Mouse (Mus musculus) hindbrain, embryonic 15.5 days (tissue): ENCODE measurements at regions not wholly inside any gene's neighbourhood (a gene's known extent, or its start where the extent isn't known, plus 50 kb on each side); places are given as distances from the start of the nearest gene placed in this dataset.
A peak's percentile ranks its signal among the peaks of the same experiment; 100 is the strongest.

Source experiments
- ATAC-seq: fragments of 200-750 bp; cut with Nextera tagmentation; 2 replicates; pipeline ENCODE4 v1.8.0; 2017; ENCODE audit warnings: low read depth, moderate number of reproducible peaks, moderate TSS enrichment; ENCODE audit not compliant: low FRiP score
- H3K27ac ChIP-seq: fragments of 300-500 bp; sonication (generic); replicated peaks from 2 replicates; pipeline ENCODE4 v1.5.1; 2015; ENCODE audit warnings: mild to moderate bottlenecking, inconsistent platforms
- H3K27me3 ChIP-seq: fragments of 300-500 bp; sonication (generic); 2 replicates; pipeline ENCODE4 v1.6.1; 2015; ENCODE audit warnings: control low read depth, inconsistent platforms
- H3K36me3 ChIP-seq: fragments of 300-500 bp; sonication (generic); 2 replicates; pipeline ENCODE4 v1.6.1; 2015; ENCODE audit warnings: control low read depth, inconsistent platforms
- H3K4me1 ChIP-seq: fragments of 300-500 bp; sonication (generic); replicated peaks from 2 replicates; pipeline ENCODE4 v1.6.1; 2015; ENCODE audit warnings: control low read depth, inconsistent platforms
- H3K4me2 ChIP-seq: fragments of 300-500 bp; sonication (generic); 2 replicates; pipeline ENCODE4 v1.6.1; 2015; ENCODE audit warnings: moderate library complexity, mild to moderate bottlenecking, inconsistent platforms
- H3K4me3 ChIP-seq: fragments of 300-500 bp; sonication (generic); 2 replicates; pipeline ENCODE4 v1.5.1; 2015; ENCODE audit warnings: mild to moderate bottlenecking, inconsistent platforms
- H3K9ac ChIP-seq: fragments of 300-500 bp; sonication (generic); 2 replicates; pipeline ENCODE4 v1.6.1; 2015; ENCODE audit warnings: inconsistent platforms
- H3K9me3 ChIP-seq: fragments of 300-500 bp; sonication (generic); 2 replicates; pipeline ENCODE4 v1.6.1; 2016; ENCODE audit warnings: control low read depth, inconsistent platforms
- WGBS: fragments of 180-500 bp; shearing (Covaris S2); methylation state at CpG from one replicate; pipeline ENCODE4 v1.1.7; 2015; 5-methylcytosine and 5-hydroxymethylcytosine counted together

- Histone ChIP-seq H3K4me3 (no peak overlapping the region), H3K9me3 (no peaks in the 10 kb centered on the region), H3K4me1 (no peaks in the 10 kb centered on the region), H3K36me3 (no peaks in the 10 kb centered on the region), H3K4me2 (no peak overlapping the region), H3K9ac (no peak overlapping the region), H3K27me3 (no peaks in the 10 kb centered on the region), H3K27ac (no peak overlapping the region)
- WGBS, result 15% methylated on average over 5 of the region's 5 CpGs
- no peak for ATAC-seq
Measured at GRCm38 (mm10) chr3:35027898-35028297, 377.7 kb downstream of the Sox2 start.

GRCm38 (mm10) chr3:35029924-35030323 is 379.7 kb downstream of the Sox2 start:
- H3K9ac ChIP-seq, result no peak overlapping the region
- no peak overlapping the region for H3K27ac ChIP-seq
- 91% methylated on average over 8 of the region's 8 CpGs for WGBS
- no peaks in the 10 kb centered on the region for H3K36me3 ChIP-seq
- H3K4me3 ChIP-seq, result no peak overlapping the region
- H3K4me2 ChIP-seq, result no peak overlapping the region
- no peaks in the 10 kb centered on the region for H3K4me1 ChIP-seq
- ATAC-seq, result no peak
- no peaks in the 10 kb centered on the region for H3K9me3 ChIP-seq
- H3K27me3 ChIP-seq, result no peaks in the 10 kb centered on the region

- Histone ChIP-seq H3K4me3 (no peak overlapping the region), H3K4me2 (no peak overlapping the region), H3K9ac (no peak overlapping the region), H3K9me3 (no peaks in the 10 kb centered on the region), H3K36me3 (no peaks in the 10 kb centered on the region), H3K27ac (no peak overlapping the region), H3K4me1 (no peaks in the 10 kb centered on the region), H3K27me3 (no peaks in the 10 kb centered on the region)
- WGBS, result 73% methylated on average over 8 of the region's 8 CpGs
- ATAC-seq, result no peak
Measured at GRCm38 (mm10) chr3:35033587-35033986, 383.4 kb downstream of the Sox2 start.

- Histone ChIP-seq H3K36me3 (no peaks in the 10 kb centered on the region), H3K4me2 (no peak overlapping the region), H3K27me3 (no peaks in the 10 kb centered on the region), H3K4me3 (no peak overlapping the region), H3K4me1 (no peaks in the 10 kb centered on the region), H3K9me3 (no peaks in the 10 kb centered on the region), H3K9ac (no peak overlapping the region), H3K27ac (no peak overlapping the region)
- 89% methylated on average over 7 of the region's 7 CpGs for WGBS
- no peak for ATAC-seq
Measured at GRCm38 (mm10) chr3:35035234-35035633, 385.0 kb downstream of the Sox2 start.

GRCm38 (mm10) chr3:35043705-35044104 is 393.5 kb downstream of the Sox2 start:
- no peaks in the 10 kb centered on the region for H3K27me3 ChIP-seq
- H3K9me3 ChIP-seq, result no peaks in the 10 kb centered on the region
- H3K36me3 ChIP-seq, result no peaks in the 10 kb centered on the region
- no peak overlapping the region for H3K27ac ChIP-seq
- no peak overlapping the region for H3K9ac ChIP-seq
- no peak for ATAC-seq
- 78% methylated on average over 2 of the region's 2 CpGs for WGBS
- H3K4me3 ChIP-seq, result no peak overlapping the region
- no peaks in the 10 kb centered on the region for H3K4me1 ChIP-seq
- H3K4me2 ChIP-seq, result no peak overlapping the region

GRCm38 (mm10) chr3:35059438-35059837 is 409.2 kb downstream of the Sox2 start:
- ATAC-seq, result no peak
- Histone ChIP-seq H3K36me3 (no peaks in the 10 kb centered on the region), H3K4me3 (no peak overlapping the region), H3K27ac (no peak overlapping the region), H3K27me3 (no peaks in the 10 kb centered on the region), H3K4me2 (no peak overlapping the region), H3K9me3 (no peaks in the 10 kb centered on the region), H3K9ac (no peak overlapping the region), H3K4me1 (peaks cover 4% of the 10 kb centered on the region; the same call in 1 of the 2 replicates)
- WGBS, result 17% methylated on average over 4 of the region's 4 CpGs

- H3K4me2 ChIP-seq, result peak overlapping the region; percentile 30
- H3K4me3 ChIP-seq, result peak overlapping the region; percentile 4; the same call in 1 of the 2 replicates
- 17% methylated on average over 10 of the region's 10 CpGs for WGBS
- no peak overlapping the region for H3K27ac ChIP-seq
- no peak overlapping the region for H3K9ac ChIP-seq
- ATAC-seq, result no peak
- H3K36me3 ChIP-seq, result no peaks in the 10 kb centered on the region
- H3K4me1 ChIP-seq, result peaks cover 4% of the 10 kb centered on the region; the same call in 1 of the 2 replicates
- no peaks in the 10 kb centered on the region for H3K27me3 ChIP-seq
- no peaks in the 10 kb centered on the region for H3K9me3 ChIP-seq
Measured at GRCm38 (mm10) chr3:35060042-35060441, 409.8 kb downstream of the Sox2 start.

- H3K9ac ChIP-seq, result no peak overlapping the region
- no peak for ATAC-seq
- H3K4me3 ChIP-seq, result no peak overlapping the region
- no peaks in the 10 kb centered on the region for H3K9me3 ChIP-seq
- H3K36me3 ChIP-seq, result no peaks in the 10 kb centered on the region
- no peak overlapping the region for H3K4me2 ChIP-seq
- WGBS, result 56% methylated on average over 9 of the region's 9 CpGs
- no peak overlapping the region for H3K27ac ChIP-seq
- H3K27me3 ChIP-seq, result no peaks in the 10 kb centered on the region
- H3K4me1 ChIP-seq, result no peaks in the 10 kb centered on the region
Measured at GRCm38 (mm10) chr3:35066824-35067223, 416.6 kb downstream of the Sox2 start.

GRCm38 (mm10) chr3:35068586-35068985 is 418.4 kb downstream of the Sox2 start:
- no peak overlapping the region for H3K4me3 ChIP-seq
- no peaks in the 10 kb centered on the region for H3K27me3 ChIP-seq
- no peaks in the 10 kb centered on the region for H3K4me1 ChIP-seq
- H3K4me2 ChIP-seq, result no peak overlapping the region
- WGBS, result 96% methylated on average over 8 of the region's 8 CpGs
- no peak for ATAC-seq
- no peaks in the 10 kb centered on the region for H3K36me3 ChIP-seq
- no peak overlapping the region for H3K9ac ChIP-seq
- no peak overlapping the region for H3K27ac ChIP-seq
- H3K9me3 ChIP-seq, result no peaks in the 10 kb centered on the region

- no peak overlapping the region for H3K4me3 ChIP-seq
- H3K9ac ChIP-seq, result no peak overlapping the region
- H3K27me3 ChIP-seq, result no peaks in the 10 kb centered on the region
- H3K4me2 ChIP-seq, result no peak overlapping the region
- no peaks in the 10 kb centered on the region for H3K36me3 ChIP-seq
- H3K9me3 ChIP-seq, result no peaks in the 10 kb centered on the region
- no peaks in the 10 kb centered on the region for H3K4me1 ChIP-seq
- no peak for ATAC-seq
- no peak overlapping the region for H3K27ac ChIP-seq
- 71% methylated on average over 2 of the region's 2 CpGs for WGBS
Measured at GRCm38 (mm10) chr3:35071046-35071445, 420.8 kb downstream of the Sox2 start.

- 60% methylated on average over 5 of the region's 5 CpGs for WGBS
- Histone ChIP-seq H3K36me3 (no peaks in the 10 kb centered on the region), H3K4me3 (no peak overlapping the region), H3K9me3 (no peaks in the 10 kb centered on the region), H3K4me1 (0 out of 2 replicates have a peak, but pooled peaks cover 8% of the 10 kb centered on the region), H3K9ac (no peak overlapping the region), H3K27me3 (no peaks in the 10 kb centered on the region), H3K4me2 (no peak overlapping the region), H3K27ac (no peak overlapping the region)
- ATAC-seq, result no peak
Measured at GRCm38 (mm10) chr3:35079887-35080286, 429.7 kb downstream of the Sox2 start.

- no peaks in the 10 kb centered on the region for H3K9me3 ChIP-seq
- peaks cover 22% of the 10 kb centered on the region for H3K4me1 ChIP-seq
- peak overlapping the region; percentile 60 for H3K27ac ChIP-seq
- no peak overlapping the region for H3K4me3 ChIP-seq
- no peak overlapping the region for H3K4me2 ChIP-seq
- WGBS, result 24% methylated on average over 11 of the region's 11 CpGs
- H3K27me3 ChIP-seq, result no peaks in the 10 kb centered on the region
- H3K9ac ChIP-seq, result no peak overlapping the region
- ATAC-seq, result peak; percentile 55
- no peaks in the 10 kb centered on the region for H3K36me3 ChIP-seq
Measured at GRCm38 (mm10) chr3:35084091-35084867, 434.1 kb downstream of the Sox2 start.
